Mouse (Mus musculus): ENCODE measurements around the gene Hnrnph1.

- TF ChIP-seq CTCF (IDR thresholded peaks at IDR 0.05; ENCODE audit: control insufficient read depth, insufficient read depth, low read length), result no peak
- no peak for TF ChIP-seq POLR2A (IDR thresholded peaks at IDR 0.05; ENCODE audit: borderline replicate concordance, control insufficient read depth, low read depth, low read length)
Observed at GRCm38 (mm10) chr11:50388217-50388929, 11.6 kb downstream of the Hnrnph1 start.
